Mouse (Mus musculus): ENCODE measurements around the gene Acadl.

Acadl gene

DNA sequence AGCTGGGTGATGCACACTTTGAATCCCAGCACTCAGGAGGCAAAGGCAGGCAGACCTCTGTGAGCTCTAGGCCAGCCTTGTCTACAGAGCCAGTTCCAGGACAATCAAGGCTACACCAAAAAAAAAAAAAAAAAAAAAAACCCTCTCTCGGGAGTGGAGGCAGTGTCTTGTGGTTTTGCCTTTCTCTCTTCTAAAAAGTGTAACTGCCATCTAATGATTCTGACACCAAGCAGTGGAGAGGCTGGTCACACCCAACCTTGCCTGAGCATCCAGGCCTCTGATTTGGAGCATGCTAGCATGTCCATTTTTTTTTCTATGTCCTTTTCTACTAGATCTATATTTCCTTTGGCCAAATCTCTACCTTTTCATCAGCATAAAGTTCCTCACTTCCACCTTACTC is 23.9 kb downstream of the Acadl start:
- no peak for ATAC-seq (ENCODE audit: low TSS enrichment)

DNA sequence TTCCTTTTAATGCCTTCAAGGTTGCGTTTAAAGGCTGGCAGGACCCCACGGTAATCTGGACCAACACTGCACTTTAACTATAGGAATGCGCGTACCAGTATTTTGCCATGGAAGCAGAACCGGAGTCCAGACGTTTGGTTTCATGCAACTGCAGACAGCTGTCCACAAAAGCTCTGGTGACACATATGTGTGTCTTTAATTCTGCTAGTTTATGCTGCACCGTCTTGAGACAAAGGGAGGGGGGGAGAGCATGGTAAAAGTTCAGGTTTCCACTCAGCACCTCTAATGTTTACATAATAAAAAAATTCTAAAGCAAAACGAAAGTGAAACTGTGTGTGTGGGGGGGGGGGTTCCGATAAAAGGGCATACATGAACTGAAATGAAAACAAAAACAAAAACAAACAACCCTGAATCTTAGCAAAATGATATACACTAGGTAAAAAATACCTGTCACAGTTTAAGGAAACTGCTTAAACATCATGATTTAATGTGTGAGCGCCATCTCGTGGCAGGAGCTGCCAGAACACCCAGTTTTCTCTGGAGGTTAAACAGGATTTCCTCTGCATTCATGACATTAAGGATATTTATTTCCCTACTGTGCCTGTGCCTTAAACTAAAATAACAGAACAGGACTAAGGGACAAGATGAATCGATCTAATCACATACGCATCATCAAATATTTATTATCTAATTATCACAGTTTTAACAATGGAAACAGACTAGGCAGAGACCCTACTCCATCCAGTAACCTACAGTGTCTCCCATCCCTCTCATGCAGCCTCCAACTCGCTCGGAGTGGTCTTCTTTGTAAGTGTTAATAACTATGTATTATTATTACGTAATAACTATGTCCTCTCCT is 24.7 kb downstream of the Acadl start:
- peak; percentile 82 for ATAC-seq (ENCODE audit: low TSS enrichment)

DNA sequence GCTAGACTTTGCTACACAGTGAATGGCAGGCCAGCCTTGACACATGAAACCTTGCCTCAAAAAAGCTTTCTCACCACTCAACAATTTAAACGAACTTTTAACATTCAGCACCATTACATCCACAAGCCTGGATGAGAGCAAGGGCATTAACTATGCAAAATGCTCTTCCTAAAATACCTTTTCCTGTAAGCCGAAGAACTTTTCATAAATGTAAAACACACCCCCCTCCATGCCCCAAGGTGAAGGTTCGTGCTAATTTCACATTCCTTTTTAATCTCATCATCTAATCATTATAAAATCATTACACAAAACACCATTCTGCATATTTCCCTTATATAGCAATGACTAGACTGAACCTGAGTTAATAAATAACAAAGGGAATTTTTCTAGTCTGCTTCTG is 25.9 kb downstream of the Acadl start:
- ATAC-seq (ENCODE audit: low TSS enrichment) = no peak

DNA sequence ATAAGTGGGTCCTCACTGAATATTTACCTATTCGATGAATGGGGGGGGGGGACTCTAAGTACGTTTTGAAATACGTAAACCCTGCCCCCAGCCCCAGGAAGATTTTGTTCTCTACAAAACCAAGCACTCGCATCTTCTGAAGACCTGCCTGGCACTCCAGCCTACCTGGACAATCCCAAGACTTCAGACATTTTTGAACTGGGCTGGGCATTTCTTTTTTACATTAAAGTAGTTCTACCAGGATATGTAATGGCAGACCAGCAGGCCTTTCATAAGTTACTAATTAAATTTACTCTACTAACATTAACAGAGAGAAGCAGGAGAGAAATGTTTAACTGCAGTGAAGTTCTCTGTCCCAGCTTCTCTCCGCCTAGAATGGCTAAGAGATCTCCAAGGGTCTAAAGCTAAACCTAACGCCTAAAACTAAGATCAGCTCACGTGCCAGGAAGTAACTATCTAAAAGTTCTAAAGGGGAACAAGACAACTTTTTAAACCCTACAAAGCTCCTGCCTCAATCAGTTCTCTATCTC is 30.4 kb downstream of the Acadl start:
- ATAC-seq (ENCODE audit: low TSS enrichment) = no peak

DNA sequence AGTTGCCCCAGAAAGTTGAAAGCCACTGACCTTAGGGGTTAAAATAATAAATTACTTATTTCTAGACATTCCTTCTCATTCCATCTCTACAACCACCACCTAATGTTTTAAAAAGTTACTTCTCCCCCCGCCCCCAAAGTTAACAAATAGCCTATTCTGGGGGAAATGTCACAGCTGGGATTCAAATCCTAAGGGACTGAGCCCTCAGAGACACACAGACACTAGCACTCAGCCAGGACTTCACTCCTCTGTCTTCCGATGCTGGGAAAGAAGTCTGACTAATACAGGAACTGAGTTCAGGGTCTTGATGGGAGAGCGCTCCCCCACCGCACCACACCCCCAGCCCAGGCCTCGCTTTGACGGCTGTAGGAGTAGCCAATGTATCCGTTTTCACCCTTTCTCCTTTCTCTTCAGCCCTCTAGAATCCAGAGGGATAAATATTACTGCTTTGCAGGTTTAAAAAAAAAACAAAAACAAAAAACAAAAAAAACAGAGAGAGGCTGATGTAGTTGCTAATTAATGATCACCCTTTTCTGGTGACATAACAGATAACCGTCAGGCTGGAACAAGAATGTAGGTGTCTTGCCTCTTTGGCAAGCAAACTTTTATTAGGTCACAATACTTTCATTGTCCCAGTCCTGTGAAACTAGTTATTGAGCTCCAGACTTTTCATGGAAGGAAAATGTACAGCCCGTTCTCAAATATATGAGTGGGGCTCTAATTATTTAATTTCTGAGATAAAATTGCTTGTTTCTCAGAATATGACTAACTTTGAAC is 31.1 kb downstream of the Acadl start:
- ATAC-seq (ENCODE audit: low TSS enrichment) = no peak

DNA sequence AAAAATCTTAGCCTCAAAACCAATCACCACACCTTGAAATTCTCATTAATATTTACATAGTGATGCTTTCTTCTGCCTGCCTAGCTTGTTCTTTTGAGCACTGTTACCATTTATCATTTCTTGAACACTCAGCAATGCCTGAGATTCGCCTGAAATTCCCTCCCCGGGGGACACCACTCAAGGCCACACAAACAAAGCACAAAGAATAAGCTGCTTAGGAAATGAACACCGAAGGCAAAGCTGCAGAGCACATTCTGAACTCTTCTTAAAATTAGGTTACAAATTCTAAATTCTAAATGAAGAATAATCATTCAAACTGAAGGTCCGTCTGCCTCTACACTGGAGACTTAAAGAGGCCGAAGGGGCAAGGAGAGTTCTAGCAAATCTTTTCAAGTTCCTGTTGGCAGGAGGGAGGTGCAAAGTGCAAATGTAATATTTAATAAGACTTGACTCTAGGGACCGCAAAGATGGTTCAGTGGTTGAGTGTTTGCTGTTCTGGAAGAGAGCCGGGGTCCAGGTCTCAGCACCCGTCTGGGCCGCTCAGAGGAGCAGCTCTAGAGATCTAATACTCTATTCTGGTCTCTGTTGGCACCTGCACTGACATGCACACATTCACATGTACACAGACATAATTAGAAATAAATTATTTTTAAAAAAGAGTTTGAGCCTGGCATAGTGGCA is 33.5 kb downstream of the Acadl start:
- ATAC-seq (ENCODE audit: low TSS enrichment) = no peak

DNA sequence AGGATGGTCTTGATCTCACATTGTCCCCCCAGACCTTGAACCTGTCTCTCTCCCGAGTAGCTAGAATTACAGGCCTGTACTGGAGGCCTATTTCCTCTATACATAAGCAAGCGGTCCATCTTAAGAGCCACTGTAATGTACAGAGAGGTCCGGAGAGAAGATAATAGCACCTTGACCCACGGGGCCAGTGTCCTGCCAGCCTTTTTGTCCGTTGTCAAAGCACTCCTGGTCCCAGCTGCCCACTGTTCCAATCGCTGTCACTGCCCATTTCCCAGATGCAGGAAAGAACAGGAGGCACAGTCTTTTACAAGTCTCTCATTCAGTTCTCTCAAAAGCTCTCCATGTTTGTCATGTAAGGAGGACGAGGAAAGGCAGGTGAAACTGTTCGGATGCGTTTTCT is 41.1 kb downstream of the Acadl start:
- ATAC-seq (ENCODE audit: low TSS enrichment) = no peak

DNA sequence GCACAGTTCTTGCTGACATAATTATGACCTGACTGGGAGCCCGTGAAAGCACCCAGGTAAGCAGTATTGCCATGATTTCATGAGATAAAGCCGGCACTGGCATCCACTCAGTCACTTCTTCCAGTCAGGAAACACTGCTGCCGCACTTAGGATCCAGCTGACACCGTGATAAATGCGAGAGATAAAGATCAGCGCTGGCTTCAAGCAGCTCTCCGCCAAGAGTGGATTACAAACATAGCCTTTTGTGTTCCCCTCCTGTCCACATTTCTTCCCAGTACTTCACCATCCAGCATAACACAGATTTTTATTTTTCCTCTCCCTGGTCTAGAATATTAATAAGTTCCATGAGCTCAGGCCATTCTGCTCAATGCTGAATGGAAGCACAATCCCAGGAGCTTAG is 42.8 kb downstream of the Acadl start:
- ATAC-seq (ENCODE audit: low TSS enrichment) = no peak

DNA sequence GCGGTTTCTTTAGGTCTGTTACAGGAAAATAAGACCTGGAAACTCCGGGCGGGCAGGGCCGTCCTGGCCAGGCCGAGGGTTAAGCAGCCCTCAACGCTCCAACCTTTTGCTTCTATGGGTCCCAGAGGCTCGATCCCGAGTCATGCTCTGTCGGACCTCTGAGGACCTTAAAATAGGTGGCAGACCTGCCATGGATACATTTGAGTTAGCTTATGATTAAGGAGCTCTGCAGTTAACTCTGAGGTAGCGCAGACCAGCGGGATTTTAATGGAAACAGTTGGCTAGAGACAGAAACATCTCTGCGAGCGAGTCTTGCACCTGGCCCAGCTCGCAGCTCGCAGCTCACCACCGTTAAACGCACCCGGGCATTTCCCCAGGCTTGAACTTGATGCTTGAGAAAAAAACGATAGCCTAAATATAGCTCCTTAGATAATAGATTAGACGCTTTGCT is 45.2 kb downstream of the Acadl start:
- peak; percentile 22 for ATAC-seq (ENCODE audit: low TSS enrichment)

DNA sequence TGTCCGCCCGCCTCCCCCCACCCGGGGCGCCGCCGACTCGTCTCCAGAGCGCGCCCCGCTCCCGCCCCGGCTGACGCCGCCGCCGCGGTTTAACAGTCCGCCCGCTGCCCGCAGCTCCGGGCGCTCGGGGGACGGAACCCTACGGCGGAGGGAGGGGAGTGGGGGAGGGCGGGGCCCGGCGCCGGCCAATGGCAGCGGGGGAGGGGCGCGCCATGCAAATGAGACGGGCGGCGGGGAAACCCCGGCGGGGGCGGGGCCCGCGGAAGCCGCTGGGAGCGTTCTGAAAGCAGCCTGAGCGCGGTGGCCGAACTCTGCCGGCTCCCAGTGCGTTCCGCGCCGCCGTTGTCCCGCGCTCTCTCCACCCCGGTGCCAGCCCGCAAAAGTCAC is 45.6 kb downstream of the Acadl start, which contains the start of gene Kansl1l:
Gene Kansl1l (minus strand): TSS at position 110 of the 387 bp plus-strand sequence.
- ATAC-seq (ENCODE audit: low TSS enrichment) = peak; percentile 57

DNA sequence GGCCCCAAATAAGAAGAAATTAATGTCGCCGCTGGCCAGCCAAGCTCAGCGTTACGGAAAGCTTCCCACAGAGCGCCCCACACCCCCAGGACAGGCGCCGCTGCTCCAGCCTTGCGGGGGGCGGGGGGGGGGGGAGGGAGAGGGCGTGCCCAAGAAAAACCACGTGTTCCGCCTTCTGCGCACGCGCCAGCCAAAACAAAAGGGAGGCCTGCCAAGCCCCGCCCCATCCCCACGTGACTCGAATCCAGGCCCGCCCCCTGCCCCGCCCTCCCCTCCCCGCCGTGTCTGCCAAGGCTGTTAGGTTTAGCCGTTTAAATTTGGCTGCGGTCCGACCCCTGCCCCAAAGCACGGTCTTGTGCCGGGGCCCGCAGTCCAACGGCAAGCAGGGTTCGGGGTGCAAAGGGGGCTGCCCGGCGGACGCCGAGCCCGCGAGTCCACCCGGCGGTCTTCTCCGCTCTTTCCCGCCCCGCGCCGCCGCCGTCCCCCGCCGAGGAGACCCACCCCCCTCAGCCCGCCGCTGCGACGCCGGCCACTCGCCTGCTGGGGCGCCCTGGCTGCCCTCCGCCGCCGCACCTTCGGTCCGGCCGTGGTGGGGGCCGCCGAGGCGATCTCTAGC is 46.1 kb downstream of the Acadl start:
- peak; percentile 39 for ATAC-seq (ENCODE audit: low TSS enrichment)

DNA sequence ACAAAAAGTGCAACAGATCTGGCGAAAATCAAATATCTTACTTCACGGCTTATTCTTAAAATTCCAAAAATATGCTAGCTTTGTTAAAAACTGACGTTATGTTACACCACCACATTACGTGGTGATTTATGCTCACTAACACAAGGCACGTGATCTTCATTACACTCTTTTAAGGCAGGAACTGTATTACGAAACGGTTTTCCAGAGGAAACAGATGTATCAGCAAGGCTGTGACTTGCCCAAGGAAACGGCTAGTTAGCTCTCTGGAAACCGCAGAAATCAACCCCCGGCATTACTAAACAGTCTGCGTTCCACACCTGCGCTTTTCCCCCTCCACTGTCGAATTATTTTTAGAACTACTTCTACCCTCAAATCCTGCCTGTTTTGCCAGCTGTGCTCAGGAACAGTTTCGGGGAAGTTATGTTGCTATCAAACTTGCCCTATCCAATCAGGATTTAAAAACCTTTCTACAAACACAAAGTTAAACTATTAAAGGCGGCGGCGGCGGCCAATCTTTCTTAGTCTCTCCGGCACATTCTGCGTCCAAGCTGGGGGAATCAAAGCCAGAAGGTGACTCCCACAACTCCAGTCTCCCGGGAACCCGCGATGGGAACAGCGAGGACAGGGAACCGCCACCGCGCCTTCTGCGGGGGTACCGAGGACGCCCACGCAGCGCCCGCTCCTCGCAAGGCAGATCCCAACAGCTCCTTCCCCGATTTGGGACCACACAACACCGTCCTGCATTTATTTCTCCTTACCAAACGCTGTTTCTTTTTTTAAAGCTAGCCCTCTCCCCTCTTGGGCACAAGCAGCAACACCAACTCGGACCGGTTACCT is 46.9 kb downstream of the Acadl start:
- peak; percentile 56 for ATAC-seq (ENCODE audit: low TSS enrichment)

DNA sequence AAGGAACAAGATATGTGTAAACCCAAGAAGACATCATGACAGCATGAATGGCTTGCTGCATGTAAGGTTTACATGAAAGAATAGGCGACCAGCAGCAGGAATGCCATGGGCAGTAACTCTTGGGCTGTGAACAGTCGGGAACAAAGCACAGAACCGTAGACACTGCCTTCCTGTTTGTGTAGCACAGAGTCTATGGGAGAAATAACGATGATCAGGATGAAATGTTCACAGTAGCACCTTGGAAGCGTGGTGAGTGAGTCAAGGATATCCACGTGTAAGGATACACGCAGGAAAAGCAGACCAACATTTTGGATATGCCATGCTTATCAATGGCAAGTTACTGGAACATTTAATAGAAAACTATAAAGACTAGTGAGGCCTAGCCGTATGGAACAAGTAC is 48.3 kb downstream of the Acadl start:
- ATAC-seq (ENCODE audit: low TSS enrichment) = no peak

DNA sequence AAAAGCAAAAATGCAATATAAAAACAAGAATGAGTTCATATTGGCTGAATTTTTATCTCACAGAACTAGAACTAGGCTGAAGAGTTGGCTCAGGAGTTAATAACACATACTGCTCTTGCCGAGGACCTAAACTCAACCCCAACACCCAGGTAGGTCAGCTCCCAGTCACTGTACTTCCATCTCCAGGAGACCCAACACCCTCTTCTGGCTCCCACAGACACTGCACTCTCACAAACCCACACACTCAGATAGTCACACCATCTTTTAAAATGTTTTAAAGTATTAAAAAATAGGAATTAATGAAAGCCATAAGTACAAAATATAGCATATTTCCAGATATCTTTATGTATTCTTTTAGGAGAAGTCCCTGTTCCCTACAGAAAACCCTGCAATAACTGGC is 49.9 kb downstream of the Acadl start:
- no peak for ATAC-seq (ENCODE audit: low TSS enrichment)

DNA sequence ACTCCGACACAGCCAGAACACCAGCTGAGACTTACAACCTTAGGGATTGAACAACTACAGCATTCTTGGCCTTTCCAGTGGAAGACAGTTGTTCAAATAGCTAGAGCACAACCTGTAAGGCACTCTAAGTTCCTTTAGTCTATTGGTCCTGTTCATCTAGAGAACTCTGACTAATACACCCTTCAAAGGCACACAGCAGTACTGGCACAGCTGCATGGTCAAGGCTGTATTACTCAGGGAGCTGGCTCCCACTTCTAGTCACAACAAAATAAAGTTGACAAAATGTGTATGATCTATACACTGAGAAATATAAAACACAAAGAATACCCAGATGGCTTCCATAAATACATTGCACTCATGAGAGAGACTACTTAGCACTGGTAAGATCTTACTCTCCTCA is 56.3 kb downstream of the Acadl start:
- peak; percentile 86 for ATAC-seq (ENCODE audit: low TSS enrichment)

DNA sequence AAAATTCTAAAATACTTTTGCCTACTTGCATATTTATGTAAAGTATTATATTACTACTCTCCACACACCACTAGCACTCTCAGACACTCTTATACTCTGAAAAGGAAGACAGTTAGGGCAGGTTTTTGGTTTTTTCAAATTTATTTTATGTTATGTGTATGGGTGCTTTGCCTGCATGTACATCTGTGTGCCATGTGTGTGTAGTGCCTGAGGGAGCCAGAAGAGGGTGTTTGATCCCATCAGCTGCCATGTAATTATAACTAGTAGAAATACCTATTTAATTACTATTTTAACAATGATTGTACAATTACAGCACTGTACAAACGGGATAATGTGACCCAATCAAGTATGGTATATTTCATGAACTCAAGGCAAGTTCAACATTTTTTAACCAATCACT is 57.7 kb downstream of the Acadl start:
- ATAC-seq (ENCODE audit: low TSS enrichment) = no peak

DNA sequence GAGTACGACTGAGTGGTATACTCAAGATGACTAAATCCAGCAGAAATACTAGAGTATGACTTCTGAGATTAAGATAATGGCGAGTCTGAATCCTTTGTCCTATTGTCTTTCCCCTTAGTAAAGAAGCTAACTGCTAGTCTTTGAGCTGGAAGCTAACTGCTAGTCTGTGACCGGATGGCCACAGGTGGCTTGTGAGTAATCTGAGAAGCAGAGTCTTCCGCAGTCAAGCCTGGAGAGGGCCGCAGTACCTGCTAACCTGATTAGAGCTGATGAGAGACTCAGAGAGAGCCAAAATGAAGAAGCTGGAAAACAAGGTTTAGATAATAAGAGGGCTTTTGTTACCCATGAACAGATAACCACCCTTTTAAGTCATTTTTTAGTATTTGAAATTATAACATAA is 58.4 kb downstream of the Acadl start:
- no peak for ATAC-seq (ENCODE audit: low TSS enrichment)

DNA sequence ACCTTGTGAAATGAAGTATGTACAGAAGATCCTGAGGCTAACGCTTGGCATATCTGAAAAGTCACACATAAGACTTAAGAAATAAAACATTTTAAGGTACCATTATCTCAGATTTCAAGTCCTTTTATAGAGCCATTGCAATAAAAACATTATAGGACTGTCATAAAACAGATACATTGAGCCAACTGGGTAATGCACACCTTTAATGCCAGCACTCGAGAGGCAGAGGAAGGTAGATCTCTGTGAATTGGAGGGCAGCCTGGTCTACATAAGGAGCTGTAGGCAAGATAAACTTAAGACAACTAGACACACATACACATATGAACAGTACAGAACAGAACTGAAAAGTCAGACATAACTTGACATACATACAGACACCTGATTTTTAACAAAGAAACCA is 65.1 kb downstream of the Acadl start:
- no peak for ATAC-seq (ENCODE audit: low TSS enrichment)

DNA sequence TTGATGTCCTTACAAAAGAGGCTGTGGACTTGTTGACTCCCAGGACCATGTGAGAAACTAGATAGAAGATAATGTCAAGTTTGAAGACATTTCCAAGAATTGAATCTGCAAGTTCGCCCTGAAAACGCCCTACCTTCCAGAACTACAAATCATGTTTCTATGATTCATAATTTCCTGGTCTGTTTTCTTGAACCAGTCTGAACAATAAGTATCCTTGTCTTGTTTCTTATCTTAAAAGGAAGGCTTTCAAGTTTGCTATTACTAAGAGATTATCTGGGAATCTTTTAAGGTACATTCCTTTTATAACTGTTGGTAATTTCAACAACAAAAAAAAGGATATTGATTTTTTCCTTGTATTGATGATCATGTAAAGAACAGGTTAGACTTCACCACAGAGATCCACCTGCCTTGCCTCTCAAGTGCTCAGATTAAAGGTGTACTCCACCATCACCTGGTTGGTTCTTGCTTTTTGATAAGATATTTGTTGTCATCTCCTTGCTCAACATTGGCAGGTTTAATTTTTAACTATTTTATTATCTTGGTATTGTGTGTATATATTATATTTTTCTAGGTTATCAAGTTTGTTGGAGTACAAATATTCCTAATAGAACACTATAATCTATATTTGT is 70.1 kb downstream of the Acadl start:
- ATAC-seq (ENCODE audit: low TSS enrichment) = no peak

DNA sequence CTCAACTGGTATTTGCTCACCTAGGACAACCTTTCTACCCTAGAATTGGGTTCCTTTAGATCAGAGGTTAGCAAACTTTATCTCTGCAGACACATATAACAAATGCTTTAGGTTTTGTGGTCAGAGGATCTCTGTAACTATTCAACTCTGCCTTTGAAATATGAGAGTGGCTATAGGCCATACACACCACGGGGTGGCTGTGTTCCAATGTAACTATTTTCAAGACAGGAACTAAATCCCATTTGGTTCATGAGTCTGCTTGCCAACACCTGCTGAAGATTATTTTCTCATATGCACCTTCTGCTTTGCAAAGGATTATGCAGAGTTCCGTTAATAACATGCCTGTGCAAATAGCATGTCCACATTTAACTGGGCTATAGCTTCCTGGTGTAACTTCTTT is 80.8 kb downstream of the Acadl start:
- ATAC-seq (ENCODE audit: low TSS enrichment) = no peak
